Mouse (Mus musculus): ENCODE data around the gene Fkbp11.

GRCm38 (mm10) chr15:98733976-98734566 lies 6.1 kb upstream of the Fkbp11 start:
- TF ChIP-seq POLR2A (IDR thresholded peaks at IDR 0.05; ENCODE audit: extremely low read depth, insufficient read depth, low read length) (no peak), CTCF (IDR thresholded peaks at IDR 0.05; ENCODE audit: extremely low read depth, insufficient read depth, low read length) (no peak)

Data from cortical plate, adult 2 months (tissue).